Mouse (Mus musculus) heart, adult 2 months (tissue): ENCODE data around the gene Mrps26. TPM values are rescaled to one million over a fixed set of nuclear protein-coding genes. Genes with fewer than 3 reads are reported as not detected.
"Not testable (repeated sequence)": the region's sequence is repeated elsewhere in the genome, so short reads cannot be mapped to it uniquely, and the experiment has no call there.

Experiments used
- DNase-seq, 2 experiments: peaks; one replicate each; pipeline ENCODE4 v3.0.0; 2021
- H3K27ac ChIP-seq: fragments of 200-600 bp; 2 replicates; pipeline ENCODE4 v1.8.1; 2022
- H3K27me3 ChIP-seq: fragments of 200-500 bp; 2 replicates; pipeline ENCODE4 v1.6.1; 2012; ENCODE audit warnings: mild to moderate bottlenecking, low read length, inconsistent platforms, mixed read lengths; ENCODE audit not compliant: control insufficient read depth, insufficient read depth
- H3K36me3 ChIP-seq: fragments of 200-500 bp; 2 replicates; pipeline ENCODE4 v1.6.1; 2012; ENCODE audit warnings: low read length, inconsistent platforms; ENCODE audit not compliant: control insufficient read depth, insufficient read depth
- H3K4me1 ChIP-seq: fragments of 200-500 bp; 2 replicates; pipeline ENCODE4 v1.6.1; 2011; ENCODE audit warnings: low read length; ENCODE audit not compliant: control insufficient read depth, insufficient read depth
- H3K4me3 ChIP-seq: fragments of 200-600 bp; 2 replicates; pipeline ENCODE4 v1.8.1; 2022
- H3K79me2 ChIP-seq: fragments of 200-500 bp; replicated peaks from 2 replicates; pipeline ENCODE4 v1.6.1; 2012; ENCODE audit warnings: mild to moderate bottlenecking, inconsistent platforms, low read length, moderate library complexity, mixed read lengths; ENCODE audit not compliant: control insufficient read depth, insufficient read depth
- H3K9ac ChIP-seq: fragments of 200-500 bp; 2 replicates; pipeline ENCODE4 v1.6.1; 2012; ENCODE audit warnings: low read depth, mild to moderate bottlenecking, control low read depth, inconsistent platforms, low read length, mixed read lengths
- CTCF ChIP-seq: fragments of 200-600 bp; IDR thresholded peaks from 2 replicates; pipeline ENCODE4 v1.8.1; 2022; ENCODE audit warnings: antibody characterized with exemption, mild to moderate bottlenecking, moderate library complexity
- EP300 ChIP-seq: fragments of 200-500 bp; IDR thresholded peaks from 2 replicates; pipeline ENCODE4 v1.6.1; 2011; ENCODE audit warnings: low read depth, low read length, control low read depth; ENCODE audit not compliant: insufficient read depth
- POLR2A ChIP-seq: fragments of 200-500 bp; IDR thresholded peaks from 2 replicates; pipeline ENCODE4 v1.6.1; 2011; ENCODE audit warnings: mild to moderate bottlenecking, low read depth, low read length, control low read depth; ENCODE audit not compliant: insufficient read depth
- WGBS: fragments of 180-500 bp; shearing (Covaris S2); methylation state at CpG from one replicate; pipeline ENCODE4 v1.1.7; 2018; 5-methylcytosine and 5-hydroxymethylcytosine counted together
- intact Hi-C: fragments of 180-260 bp; cut with DNase I; formaldehyde crosslinking; loops from one replicate; pipeline ENCODE4 v1.15.1; 2025
- long read RNA-seq: library from polyadenylated mRNA; stranded (forward); transcript quantifications from one replicate; pipeline ENCODE4 v2.0.0, GENCODE M21; 2021
- polyA plus RNA-seq: library from polyadenylated mRNA; depleted of rRNA; stranded (reverse); fragments of >200 nt; gene quantifications from 2 replicates; pipeline ENCODE4 v1.2.3, GENCODE M21; 2012; rRNA removed
- total RNA-seq, 2 experiments: library from RNA; stranded (reverse); gene quantifications; 2 replicates each; pipeline ENCODE4 v1.2.3; 2021

Mrps26 gene
- total RNA-seq (10 to 100 TPM; 57.6 to 72.9 TPM), polyA plus RNA-seq (39.4 and 40.9 TPM in 2 replicates)
- long read RNA-seq, full-length matches to known transcripts, result 54 of 62 reads
- long read RNA-seq, partial matches to known transcripts, result 7 of 62 reads
- long read RNA-seq, other reads (novel, unspliced or antisense), result 1 of 62 reads

GRCm38 (mm10) chr2:130563212-130564055 is at the start of gene Mrps26:
Mrps26 (plus strand) TSS chr2:130563742.
- no peaks in the 10 kb centered on the region for H3K36me3 ChIP-seq
- intact Hi-C loops, result loop anchor here (5.0 kb wide), 3 partner anchors 34 to 141 kb away; partner anchors contain the start of genes Pced1a, Ptpra and Vps16

DNA sequence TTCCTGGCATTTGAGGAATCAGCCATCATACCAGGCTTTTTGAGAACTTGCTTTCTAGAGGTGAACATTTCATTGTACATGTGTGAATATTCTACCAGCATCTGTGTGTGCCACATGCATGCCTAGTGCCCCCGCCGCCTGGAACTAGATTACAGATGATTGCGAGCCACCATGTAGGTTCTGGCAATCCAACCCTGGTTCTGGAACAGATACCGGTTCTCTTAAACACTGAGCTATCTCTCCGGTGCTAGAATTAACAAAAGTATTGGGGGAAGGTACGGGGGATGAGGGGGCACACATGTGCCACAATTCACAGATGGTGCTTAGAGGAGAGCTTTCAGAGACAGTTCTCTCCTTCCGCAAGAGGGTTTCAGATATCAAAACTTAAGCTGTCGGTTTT is 49.6 kb upstream of the Mrps26 start:
- Histone ChIP-seq H3K79me2 (peaks cover 2% of the 10 kb centered on the region; the same call in 1 of the 2 replicates), H3K4me3 (no peak overlapping the region), H3K36me3 (no peaks in the 10 kb centered on the region; the same call in 1 of the 2 replicates), H3K27me3 (no peaks in the 10 kb centered on the region), H3K4me1 (peaks cover 1% of the 10 kb centered on the region; the same call in 1 of the 2 replicates), H3K9ac (no peak overlapping the region), H3K27ac (no peak overlapping the region)
- TF ChIP-seq EP300 (no peak), POLR2A (no peak), CTCF (no peak)
- intact Hi-C loops, result no loop called here
- 96% methylated on average over 8 of the region's 8 CpGs for WGBS
- DNase-seq, result no peak

More at GRCm38 (mm10) chr2:130563212-130564055, at the start of gene Mrps26:
- Histone ChIP-seq H3K27ac (peak within 1 kb of the TSS; percentile 78), H3K9ac (peak within 1 kb of the TSS; percentile 87), H3K4me3 (peak within 1 kb of the TSS; percentile 90), H3K27me3 (no peaks in the 10 kb centered on the region), H3K4me1 (peaks cover 7% of the 10 kb centered on the region), H3K79me2 (no peaks in the 10 kb centered on the region)
- TF ChIP-seq POLR2A, result peak; percentile 92
- TF ChIP-seq EP300, result peak; percentile 53; the same call in 1 of the 2 replicates
- peak; percentile 51 for TF ChIP-seq CTCF
- DNase-seq, result peak; percentile 94 to 97
- WGBS, result under 1% methylated on average over 61 of the region's 61 CpGs

DNA sequence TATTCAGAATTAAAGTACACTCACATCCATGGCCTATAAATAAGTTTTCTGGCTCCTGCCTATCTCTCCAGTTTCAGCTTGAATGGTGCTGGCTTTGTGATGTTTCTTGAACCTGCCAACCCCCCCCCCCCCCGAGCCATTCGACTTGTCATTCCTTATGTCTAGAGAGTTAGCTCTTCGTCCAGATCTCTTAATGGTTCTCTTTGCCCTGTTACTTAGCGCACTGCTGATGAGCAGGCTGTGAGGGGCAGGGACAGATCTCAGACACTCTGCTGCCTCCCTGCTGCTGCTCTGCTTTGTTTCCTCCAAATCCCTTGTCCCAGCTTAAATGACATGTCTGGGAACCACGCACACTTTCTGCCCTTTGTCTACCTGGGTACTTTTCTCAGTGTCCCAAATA is 47.8 kb upstream of the Mrps26 start:
- H3K4me3 ChIP-seq, result no peak overlapping the region
- no peak overlapping the region for H3K27ac ChIP-seq
- no peaks in the 10 kb centered on the region for H3K27me3 ChIP-seq
- H3K4me1 ChIP-seq, result peaks cover 1% of the 10 kb centered on the region; the same call in 1 of the 2 replicates
- TF ChIP-seq CTCF, result no peak
- no peak for TF ChIP-seq EP300
- TF ChIP-seq POLR2A, result no peak
- no peak overlapping the region for H3K9ac ChIP-seq
- WGBS, result 75% methylated on average over 5 of the region's 5 CpGs
- intact Hi-C loops, result loop anchor here (5.0 kb wide), 1 partner anchor 63 kb away; the partner anchor contains the start of gene Ptpra
- no peak for DNase-seq
- H3K79me2 ChIP-seq, result peaks cover 2% of the 10 kb centered on the region; the same call in 1 of the 2 replicates
- no peaks in the 10 kb centered on the region; the same call in 1 of the 2 replicates for H3K36me3 ChIP-seq

- intact Hi-C loops, result no loop called here
- H3K4me3 ChIP-seq, result no peak overlapping the region
- no peak for DNase-seq
- no peaks in the 10 kb centered on the region for H3K27me3 ChIP-seq
- no peaks in the 10 kb centered on the region; the same call in 1 of the 2 replicates for H3K36me3 ChIP-seq
- 94% methylated on average over 2 of the region's 2 CpGs for WGBS
- no peak overlapping the region for H3K9ac ChIP-seq
- TF ChIP-seq EP300, result no peak
- no peak for TF ChIP-seq POLR2A
- no peak for TF ChIP-seq CTCF
- H3K79me2 ChIP-seq, result no peaks in the 10 kb centered on the region
- H3K27ac ChIP-seq, result no peak overlapping the region
- H3K4me1 ChIP-seq, result no peaks in the 10 kb centered on the region
Measured at GRCm38 (mm10) chr2:130521927-130522326, 41.6 kb upstream of the Mrps26 start.

DNA sequence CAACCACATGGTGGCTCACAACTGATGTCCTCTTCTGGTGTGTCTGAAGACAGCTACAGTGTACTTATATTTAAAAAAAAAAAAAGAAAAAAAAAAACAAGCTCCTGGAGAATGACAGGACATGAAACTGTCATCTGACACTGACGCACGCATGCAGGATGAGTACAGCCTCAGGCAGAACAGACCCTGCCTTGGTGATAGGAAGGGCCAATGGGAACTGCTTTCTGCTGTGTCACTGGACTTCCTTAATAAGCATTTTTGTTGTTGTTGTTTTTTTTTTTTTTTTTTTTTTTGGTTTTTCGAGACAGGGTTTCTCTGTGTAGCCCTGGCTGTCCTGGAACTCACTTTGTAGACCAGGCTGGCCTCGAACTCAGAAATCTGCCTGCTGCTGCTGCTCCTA is 38.1 kb upstream of the Mrps26 start:
- WGBS, result 98% methylated on average over 3 of the region's 4 CpGs
- intact Hi-C loops, H3K9ac ChIP-seq, DNase-seq, H3K79me2 ChIP-seq, H3K27ac ChIP-seq, H3K4me3 ChIP-seq, H3K27me3 ChIP-seq, H3K36me3 ChIP-seq, H3K4me1 ChIP-seq: not testable (repeated sequence)

DNA sequence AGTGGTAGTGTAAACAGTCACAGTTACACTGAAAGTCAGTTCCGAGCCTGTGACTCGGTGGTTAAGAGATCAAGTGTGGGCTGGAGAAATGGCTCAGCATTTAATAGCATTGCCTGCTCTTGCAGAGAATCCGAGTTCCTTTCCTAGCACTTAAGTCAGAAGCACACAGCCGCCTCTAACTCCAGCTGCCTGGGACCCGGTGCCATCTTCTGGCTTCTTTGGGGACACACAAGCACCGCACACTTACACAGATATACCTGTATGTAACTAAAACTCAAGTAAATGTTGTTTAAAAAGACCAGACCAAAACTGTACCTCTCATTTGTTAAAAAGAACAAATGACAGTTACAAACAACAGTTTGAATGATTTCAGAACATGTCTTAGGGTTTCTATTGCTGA is 35.1 kb upstream of the Mrps26 start:
- Histone ChIP-seq H3K27me3 (no peaks in the 10 kb centered on the region), H3K9ac (no peak overlapping the region), H3K4me3 (no peak overlapping the region), H3K36me3 (no peaks in the 10 kb centered on the region), H3K27ac (no peak overlapping the region), H3K4me1 (no peaks in the 10 kb centered on the region), H3K79me2 (no peaks in the 10 kb centered on the region)
- no peak for DNase-seq
- intact Hi-C loops, result no loop called here
- TF ChIP-seq EP300 (no peak), CTCF (0 out of 2 replicates have a peak, but pooled peaks have one; percentile 16)
- 88% methylated on average over 6 of the region's 6 CpGs for WGBS
